Mouse (Mus musculus): ENCODE data around the gene Rab22a. TPM values are rescaled to one million over a fixed set of nuclear protein-coding genes. Genes with fewer than 3 reads are reported as not detected.
"Not testable (repeated sequence)": the region's sequence is repeated elsewhere in the genome, so short reads cannot be mapped to it uniquely, and the experiment has no call there.

The Rab22a gene
- polyA plus RNA-seq, 1 experiment from 2014 or later = 37.1 TPM

- Histone ChIP-seq H3K4me3 (ENCODE audit: low read length) (no peak overlapping the region), H3K36me3 (ENCODE audit: insufficient read depth, low read length) (peaks cover 23% of the 10 kb centered on the region), H3K4me2 (replicated peaks; ENCODE audit: low read depth, low read length) (no peak overlapping the region), H3K27ac (ENCODE audit: low read length) (no peak overlapping the region), H3K27me3 (ENCODE audit: insufficient read depth, low read length) (no peaks in the 10 kb centered on the region), H3K4me1 (ENCODE audit: insufficient read depth, low read length) (peaks cover 13% of the 10 kb centered on the region), H3K9ac (replicated peaks; ENCODE audit: low read length) (no peak overlapping the region), H3K9me3 (ENCODE audit: low read length) (no peaks in the 10 kb centered on the region)
- 70% methylated on average over 5 of the region's 5 CpGs for WGBS
- no peak for ATAC-seq (ENCODE audit: low FRiP score, low TSS enrichment)
These were observed 27.8 kb downstream of the Rab22a start for GRCm38 (mm10) chr2:173687363-173687762.

- ATAC-seq (ENCODE audit: low FRiP score, low TSS enrichment) = no peak
- Histone ChIP-seq H3K9ac (replicated peaks; ENCODE audit: low read length) (no peak overlapping the region), H3K4me3 (ENCODE audit: low read length) (no peak overlapping the region), H3K27ac (ENCODE audit: low read length) (no peak overlapping the region), H3K4me1 (ENCODE audit: insufficient read depth, low read length) (peaks cover 12% of the 10 kb centered on the region), H3K27me3 (ENCODE audit: insufficient read depth, low read length) (no peaks in the 10 kb centered on the region), H3K9me3 (ENCODE audit: low read length) (no peaks in the 10 kb centered on the region), H3K4me2 (replicated peaks; ENCODE audit: low read depth, low read length) (no peak overlapping the region), H3K36me3 (ENCODE audit: insufficient read depth, low read length) (peaks cover 27% of the 10 kb centered on the region)
These were observed 30.3 kb downstream of the Rab22a start for GRCm38 (mm10) chr2:173689835-173690234.

GRCm38 (mm10) chr2:173691748-173692147 is 32.2 kb downstream of the Rab22a start:
- ATAC-seq (ENCODE audit: low FRiP score, low TSS enrichment) = no peak
- no peak overlapping the region for H3K4me3 ChIP-seq (ENCODE audit: low read length)
- WGBS = 95% methylated on average over 6 of the region's 6 CpGs
- H3K4me2 ChIP-seq (replicated peaks; ENCODE audit: low read depth, low read length) = no peak overlapping the region
- no peaks in the 10 kb centered on the region for H3K27me3 ChIP-seq (ENCODE audit: insufficient read depth, low read length)
- H3K36me3 ChIP-seq (ENCODE audit: insufficient read depth, low read length) = peaks cover 44% of the 10 kb centered on the region
- H3K4me1 ChIP-seq (ENCODE audit: insufficient read depth, low read length) = peaks cover 2% of the 10 kb centered on the region; the same call in 1 of the 2 replicates
- H3K27ac ChIP-seq (ENCODE audit: low read length) = no peak overlapping the region
- no peaks in the 10 kb centered on the region for H3K9me3 ChIP-seq (ENCODE audit: low read length)
- no peak overlapping the region for H3K9ac ChIP-seq (replicated peaks; ENCODE audit: low read length)

GRCm38 (mm10) chr2:173692693-173693092 is 33.1 kb downstream of the Rab22a start:
- peaks cover 54% of the 10 kb centered on the region for H3K36me3 ChIP-seq (ENCODE audit: insufficient read depth, low read length)
- H3K4me3 ChIP-seq (ENCODE audit: low read length) = no peak overlapping the region
- no peaks in the 10 kb centered on the region for H3K4me1 ChIP-seq (ENCODE audit: insufficient read depth, low read length)
- WGBS = 92% methylated on average over 2 of the region's 2 CpGs
- H3K9ac ChIP-seq (replicated peaks; ENCODE audit: low read length) = no peak overlapping the region
- H3K27me3 ChIP-seq (ENCODE audit: insufficient read depth, low read length) = no peaks in the 10 kb centered on the region
- ATAC-seq (ENCODE audit: low FRiP score, low TSS enrichment) = no peak
- H3K27ac ChIP-seq (ENCODE audit: low read length) = no peak overlapping the region
- H3K9me3 ChIP-seq (ENCODE audit: low read length) = no peaks in the 10 kb centered on the region
- H3K4me2 ChIP-seq (replicated peaks; ENCODE audit: low read depth, low read length) = no peak overlapping the region

GRCm38 (mm10) chr2:173698850-173699249 is 39.3 kb downstream of the Rab22a start:
- Histone ChIP-seq H3K9ac (replicated peaks; ENCODE audit: low read length) (no peak overlapping the region), H3K27me3 (ENCODE audit: insufficient read depth, low read length) (no peaks in the 10 kb centered on the region), H3K4me1 (ENCODE audit: insufficient read depth, low read length) (peaks cover 10% of the 10 kb centered on the region), H3K27ac (ENCODE audit: low read length) (no peak overlapping the region), H3K36me3 (ENCODE audit: insufficient read depth, low read length) (peaks cover 64% of the 10 kb centered on the region), H3K9me3 (ENCODE audit: low read length) (no peaks in the 10 kb centered on the region), H3K4me3 (ENCODE audit: low read length) (no peak overlapping the region), H3K4me2 (replicated peaks; ENCODE audit: low read depth, low read length) (no peak overlapping the region)
- ATAC-seq (ENCODE audit: low FRiP score, low TSS enrichment) = no peak
- WGBS = 89% methylated on average over 3 of the region's 3 CpGs

- Histone ChIP-seq H3K4me1 (ENCODE audit: insufficient read depth, low read length) (peaks cover 10% of the 10 kb centered on the region), H3K9me3 (ENCODE audit: low read length) (no peaks in the 10 kb centered on the region), H3K4me2 (replicated peaks; ENCODE audit: low read depth, low read length) (no peak overlapping the region), H3K27me3 (ENCODE audit: insufficient read depth, low read length) (no peaks in the 10 kb centered on the region), H3K27ac (ENCODE audit: low read length) (peak overlapping the region; percentile 76), H3K9ac (replicated peaks; ENCODE audit: low read length) (0 out of 2 replicates have a peak overlapping the region, but pooled peaks have one; percentile 13), H3K4me3 (ENCODE audit: low read length) (no peak overlapping the region), H3K36me3 (ENCODE audit: insufficient read depth, low read length) (peaks cover 49% of the 10 kb centered on the region)
- 55% methylated on average over 16 of the region's 16 CpGs for WGBS
- peak; percentile 59; the same call in 1 of the 2 replicates for ATAC-seq (ENCODE audit: low FRiP score, low TSS enrichment)
These were observed 42.7 kb downstream of the Rab22a start for GRCm38 (mm10) chr2:173702096-173702866.

- ATAC-seq (ENCODE audit: low FRiP score, low TSS enrichment) = 0 out of 2 replicates have a peak, but pooled peaks have one; percentile 39
- peaks cover 44% of the 10 kb centered on the region for H3K36me3 ChIP-seq (ENCODE audit: insufficient read depth, low read length)
- WGBS = 71% methylated on average over 12 of the region's 12 CpGs
- H3K27me3 ChIP-seq (ENCODE audit: insufficient read depth, low read length) = no peaks in the 10 kb centered on the region
- H3K4me1 ChIP-seq (ENCODE audit: insufficient read depth, low read length) = peaks cover 10% of the 10 kb centered on the region
- H3K27ac ChIP-seq (ENCODE audit: low read length) = peak overlapping the region; percentile 76
- H3K4me3 ChIP-seq (ENCODE audit: low read length) = no peak overlapping the region
- H3K4me2 ChIP-seq (replicated peaks; ENCODE audit: low read depth, low read length) = no peak overlapping the region
- no peaks in the 10 kb centered on the region for H3K9me3 ChIP-seq (ENCODE audit: low read length)
- peak overlapping the region; percentile 2; the same call in 1 of the 2 replicates for H3K9ac ChIP-seq (replicated peaks; ENCODE audit: low read length)
These were observed 43.3 kb downstream of the Rab22a start for GRCm38 (mm10) chr2:173702867-173703237.

GRCm38 (mm10) chr2:173705827-173706551 is 46.4 kb downstream of the Rab22a start:
- Histone ChIP-seq H3K36me3 (ENCODE audit: insufficient read depth, low read length) (peaks cover 20% of the 10 kb centered on the region), H3K4me2 (replicated peaks; ENCODE audit: low read depth, low read length) (no peak overlapping the region), H3K27ac (ENCODE audit: low read length) (no peak overlapping the region), H3K4me1 (ENCODE audit: insufficient read depth, low read length) (peaks cover 10% of the 10 kb centered on the region), H3K4me3 (ENCODE audit: low read length) (no peak overlapping the region), H3K27me3 (ENCODE audit: insufficient read depth, low read length) (no peaks in the 10 kb centered on the region), H3K9me3 (ENCODE audit: low read length) (no peaks in the 10 kb centered on the region), H3K9ac (replicated peaks; ENCODE audit: low read length) (no peak overlapping the region)
- ATAC-seq (ENCODE audit: low FRiP score, low TSS enrichment) = no peak
- WGBS = 88% methylated on average over 15 of the region's 15 CpGs

GRCm38 (mm10) chr2:173707626-173708025 is 48.1 kb downstream of the Rab22a start:
- ATAC-seq (ENCODE audit: low FRiP score, low TSS enrichment); H3K9me3 ChIP-seq (ENCODE audit: low read length); H3K4me1 ChIP-seq (ENCODE audit: insufficient read depth, low read length); H3K27ac ChIP-seq (ENCODE audit: low read length); H3K9ac ChIP-seq (replicated peaks; ENCODE audit: low read length); H3K27me3 ChIP-seq (ENCODE audit: insufficient read depth, low read length); H3K4me3 ChIP-seq (ENCODE audit: low read length); H3K4me2 ChIP-seq (replicated peaks; ENCODE audit: low read depth, low read length): not testable (repeated sequence)
- peaks cover 16% of the 10 kb centered on the region for H3K36me3 ChIP-seq (ENCODE audit: insufficient read depth, low read length)

GRCm38 (mm10) chr2:173710193-173710592 is 50.6 kb downstream of the Rab22a start:
- Histone ChIP-seq H3K4me3 (ENCODE audit: low read length) (no peak overlapping the region), H3K27me3 (ENCODE audit: insufficient read depth, low read length) (no peaks in the 10 kb centered on the region), H3K4me2 (replicated peaks; ENCODE audit: low read depth, low read length) (no peak overlapping the region), H3K27ac (ENCODE audit: low read length) (no peak overlapping the region), H3K9me3 (ENCODE audit: low read length) (no peaks in the 10 kb centered on the region), H3K36me3 (ENCODE audit: insufficient read depth, low read length) (peaks cover 4% of the 10 kb centered on the region), H3K4me1 (ENCODE audit: insufficient read depth, low read length) (no peaks in the 10 kb centered on the region), H3K9ac (replicated peaks; ENCODE audit: low read length) (no peak overlapping the region)
- no peak for ATAC-seq (ENCODE audit: low FRiP score, low TSS enrichment)
- 67% methylated on average over 6 of the region's 6 CpGs for WGBS
